Mouse (Mus musculus) liver, embryonic 16.5 days (tissue): ENCODE measurements at regions not wholly inside any gene's neighbourhood (a gene's known extent, or its start where the extent isn't known, plus 50 kb on each side); places are given as distances from the start of the nearest gene placed in this dataset.

Experiments used
- ATAC-seq: fragments of 200-750 bp; cut with Nextera tagmentation; 2 replicates; pipeline ENCODE4 v1.8.0; 2017; ENCODE audit warnings: low read depth, mild to moderate bottlenecking, moderate number of reproducible peaks, moderate library complexity
- H3K27ac ChIP-seq: fragments of 300-500 bp; sonication (generic); 2 replicates; pipeline ENCODE4 v1.5.1; 2014; ENCODE audit warnings: mild to moderate bottlenecking, low read length
- H3K27me3 ChIP-seq: fragments of 300-500 bp; sonication (generic); 2 replicates; pipeline ENCODE4 v1.6.1; 2014; ENCODE audit warnings: low read depth, low read length, mixed read lengths; ENCODE audit not compliant: control insufficient read depth, insufficient read depth
- H3K36me3 ChIP-seq: fragments of 300-500 bp; sonication (generic); 2 replicates; pipeline ENCODE4 v1.6.1; 2014; ENCODE audit warnings: mild to moderate bottlenecking; ENCODE audit not compliant: control insufficient read depth, insufficient read depth
- H3K4me1 ChIP-seq: fragments of 300-500 bp; sonication (generic); 2 replicates; pipeline ENCODE4 v1.6.1; 2014; ENCODE audit warnings: low read depth, low read length, mixed read lengths; ENCODE audit not compliant: control insufficient read depth
- H3K4me2 ChIP-seq: fragments of 300-500 bp; sonication (generic); 2 replicates; pipeline ENCODE4 v1.6.1; 2014; ENCODE audit warnings: low read depth, low read length, mixed read lengths
- H3K4me3 ChIP-seq: fragments of 300-500 bp; sonication (generic); 2 replicates; pipeline ENCODE4 v1.5.1; 2014; ENCODE audit warnings: low read depth, mild to moderate bottlenecking, low read length
- H3K9ac ChIP-seq: fragments of 300-500 bp; sonication (generic); 2 replicates; pipeline ENCODE4 v1.6.1; 2014; ENCODE audit warnings: low read depth, low read length
- H3K9me3 ChIP-seq: fragments of 300-500 bp; sonication (generic); replicated peaks from 2 replicates; pipeline ENCODE4 v1.6.1; 2016; ENCODE audit warnings: low read length; ENCODE audit not compliant: control insufficient read depth
- WGBS: fragments of 180-500 bp; shearing (Covaris S2); extraction: QIAGEN DNeasy Blood & Tissue Kit; methylation state at CpG from one replicate; pipeline ENCODE4 v1.1.7; 2014; ENCODE audit not compliant: insufficient replicate concordance; 5-methylcytosine and 5-hydroxymethylcytosine counted together

DNA sequence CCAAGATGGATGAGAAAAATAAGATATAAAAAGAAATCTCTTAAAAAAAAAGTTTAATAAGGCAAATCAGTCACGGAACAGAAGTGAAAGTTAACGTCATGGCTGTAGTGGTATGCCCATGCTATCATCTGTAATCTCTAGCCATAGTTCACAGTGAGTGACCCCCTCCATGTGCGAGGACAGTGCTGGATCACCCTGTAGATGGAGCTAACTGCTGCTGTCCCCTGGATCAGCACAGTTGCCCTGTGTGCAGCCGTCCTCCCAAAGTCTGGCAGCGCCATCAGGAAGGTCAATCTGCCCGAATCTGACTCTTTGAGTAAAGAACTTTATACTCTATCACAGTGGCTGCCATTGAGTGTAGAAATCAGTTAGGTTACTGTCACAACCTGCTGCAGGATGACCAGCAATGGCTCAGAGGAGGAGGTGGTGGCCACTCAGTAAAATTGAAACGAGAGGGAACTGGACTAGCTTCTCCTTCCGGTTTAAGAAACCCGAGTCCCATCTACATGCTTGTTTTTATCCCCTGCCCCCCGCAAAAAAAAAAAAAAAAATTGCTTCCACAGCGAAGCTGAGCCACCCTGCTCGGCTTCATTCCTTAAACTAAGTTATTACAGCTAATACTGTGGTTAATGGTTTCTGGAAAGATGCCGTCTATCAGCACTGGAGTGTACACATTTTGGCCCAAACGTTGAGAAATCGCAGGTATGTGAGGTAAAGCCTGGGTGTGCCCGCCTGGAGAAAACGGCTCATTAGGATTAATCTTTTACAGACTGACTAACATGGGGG is 462.0 kb downstream of the Lmo4 start:
- Histone ChIP-seq H3K27me3 (no peaks in the 10 kb centered on the region), H3K9ac (no peak overlapping the region; the same call in 1 of the 2 replicates), H3K36me3 (no peaks in the 10 kb centered on the region), H3K9me3 (no peaks in the 10 kb centered on the region), H3K4me2 (peak overlapping the region; percentile 48), H3K27ac (no peak overlapping the region), H3K4me3 (peak overlapping the region; percentile 25), H3K4me1 (no peaks in the 10 kb centered on the region)
- WGBS: 51% methylated on average over 17 of the region's 17 CpGs
- peak; percentile 67 for ATAC-seq

GRCm38 (mm10) chr3:143738676-143739075 is 466.3 kb downstream of the Lmo4 start:
- H3K27ac ChIP-seq: no peak overlapping the region
- H3K9ac ChIP-seq: no peak overlapping the region
- H3K4me2 ChIP-seq: no peak overlapping the region
- no peaks in the 10 kb centered on the region for H3K4me1 ChIP-seq
- H3K36me3 ChIP-seq: no peaks in the 10 kb centered on the region
- 61% methylated on average over 3 of the region's 3 CpGs for WGBS
- no peak for ATAC-seq
- H3K4me3 ChIP-seq: no peak overlapping the region
- H3K9me3 ChIP-seq: no peaks in the 10 kb centered on the region
- H3K27me3 ChIP-seq: no peaks in the 10 kb centered on the region

- H3K9me3 ChIP-seq: no peaks in the 10 kb centered on the region
- H3K36me3 ChIP-seq: no peaks in the 10 kb centered on the region
- WGBS: 57% methylated on average over 6 of the region's 6 CpGs
- no peak overlapping the region for H3K27ac ChIP-seq
- no peak overlapping the region for H3K4me2 ChIP-seq
- no peak overlapping the region for H3K9ac ChIP-seq
- H3K4me1 ChIP-seq: no peaks in the 10 kb centered on the region
- ATAC-seq: no peak
- no peaks in the 10 kb centered on the region for H3K27me3 ChIP-seq
- H3K4me3 ChIP-seq: no peak overlapping the region
Observed at GRCm38 (mm10) chr3:143737844-143738243, 467.2 kb downstream of the Lmo4 start.

GRCm38 (mm10) chr3:143736651-143737398 is 468.2 kb downstream of the Lmo4 start:
- H3K4me2 ChIP-seq: no peak overlapping the region
- no peaks in the 10 kb centered on the region for H3K9me3 ChIP-seq
- H3K9ac ChIP-seq: no peak overlapping the region
- no peak overlapping the region for H3K27ac ChIP-seq
- no peak overlapping the region for H3K4me3 ChIP-seq
- 62% methylated on average over 6 of the region's 6 CpGs for WGBS
- H3K27me3 ChIP-seq: no peaks in the 10 kb centered on the region
- no peaks in the 10 kb centered on the region for H3K36me3 ChIP-seq
- no peak for ATAC-seq
- no peaks in the 10 kb centered on the region for H3K4me1 ChIP-seq

- ATAC-seq: no peak
- no peaks in the 10 kb centered on the region for H3K36me3 ChIP-seq
- WGBS: 46% methylated on average over 2 of the region's 2 CpGs
- H3K4me3 ChIP-seq: no peak overlapping the region
- no peaks in the 10 kb centered on the region for H3K4me1 ChIP-seq
- H3K9ac ChIP-seq: no peak overlapping the region
- H3K9me3 ChIP-seq: no peaks in the 10 kb centered on the region
- no peak overlapping the region for H3K27ac ChIP-seq
- no peaks in the 10 kb centered on the region for H3K27me3 ChIP-seq
- H3K4me2 ChIP-seq: no peak overlapping the region
Observed at GRCm38 (mm10) chr3:143734791-143735190, 470.2 kb downstream of the Lmo4 start.

GRCm38 (mm10) chr3:143732966-143733725 is 471.9 kb downstream of the Lmo4 start:
- 62% methylated on average over 8 of the region's 8 CpGs for WGBS
- H3K27ac ChIP-seq: no peak overlapping the region

DNA sequence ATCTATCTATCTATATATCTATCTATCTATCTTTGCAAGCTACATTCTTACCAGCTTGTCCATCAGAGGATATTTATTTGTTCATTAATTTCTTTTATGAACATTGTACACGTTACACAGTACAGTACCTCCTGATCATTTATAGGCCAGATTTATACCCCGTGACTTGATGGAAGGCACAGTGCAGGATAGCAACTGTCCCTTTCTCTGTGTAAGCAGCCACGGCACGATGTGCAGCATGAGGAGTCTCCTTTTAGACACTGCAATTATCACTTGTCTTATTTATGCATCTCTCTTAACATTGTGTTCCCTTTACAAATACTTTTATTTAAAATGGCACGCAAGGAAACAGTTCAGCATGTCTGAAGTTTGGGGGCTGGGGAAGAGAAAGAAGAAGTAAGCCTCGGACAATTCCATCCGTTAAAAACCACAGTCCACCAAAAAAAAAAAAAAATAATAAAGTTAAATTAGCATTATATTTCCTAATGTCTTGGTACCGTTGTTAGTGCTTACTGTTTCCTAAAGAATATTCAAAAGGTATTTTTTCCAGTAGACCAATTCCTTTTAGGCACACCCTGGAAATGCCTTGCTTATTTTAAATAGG is 475.4 kb downstream of the Lmo4 start:
- H3K4me3 ChIP-seq: no peak overlapping the region
- no peaks in the 10 kb centered on the region for H3K4me1 ChIP-seq
- H3K4me2 ChIP-seq: no peak overlapping the region
- H3K27me3 ChIP-seq: no peaks in the 10 kb centered on the region
- no peak overlapping the region for H3K27ac ChIP-seq
- H3K36me3 ChIP-seq: no peaks in the 10 kb centered on the region
- H3K9me3 ChIP-seq: no peaks in the 10 kb centered on the region
- WGBS: 40% methylated on average over 8 of the region's 8 CpGs
- no peak for ATAC-seq
- no peak overlapping the region for H3K9ac ChIP-seq

More at GRCm38 (mm10) chr3:143732966-143733725, 471.9 kb downstream of the Lmo4 start:
- H3K4me3 ChIP-seq: no peak overlapping the region
- ATAC-seq: no peak
- H3K27me3 ChIP-seq: no peaks in the 10 kb centered on the region
- H3K9ac ChIP-seq: no peak overlapping the region
- H3K4me1 ChIP-seq: no peaks in the 10 kb centered on the region
- no peaks in the 10 kb centered on the region for H3K36me3 ChIP-seq
- no peaks in the 10 kb centered on the region for H3K9me3 ChIP-seq
- H3K4me2 ChIP-seq: no peak overlapping the region

DNA sequence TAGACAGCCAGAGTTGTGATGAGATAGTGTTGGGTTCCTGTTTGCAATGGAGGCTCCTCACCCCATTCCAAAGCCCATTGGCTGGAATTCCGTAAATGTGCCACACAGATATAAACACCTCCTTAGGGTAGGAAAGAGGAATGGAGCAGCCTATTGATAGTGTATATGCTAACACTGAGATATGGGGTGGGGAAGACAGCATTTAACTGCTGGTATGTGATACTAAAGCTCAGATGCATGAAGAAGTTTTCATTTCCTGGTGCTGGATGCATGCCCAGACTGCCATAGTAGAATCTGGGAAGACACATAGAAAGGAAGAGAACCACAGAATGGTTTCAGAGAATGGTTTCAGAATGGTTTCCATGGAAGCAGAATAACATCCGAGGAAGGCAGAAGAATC is 482.4 kb downstream of the Lmo4 start:
- 67% methylated on average over 2 of the region's 2 CpGs for WGBS
- H3K4me2 ChIP-seq: no peak overlapping the region
- no peaks in the 10 kb centered on the region for H3K27me3 ChIP-seq
- no peaks in the 10 kb centered on the region for H3K36me3 ChIP-seq
- H3K9ac ChIP-seq: no peak overlapping the region
- ATAC-seq: no peak
- H3K4me1 ChIP-seq: no peaks in the 10 kb centered on the region
- no peak overlapping the region for H3K4me3 ChIP-seq
- H3K27ac ChIP-seq: no peak overlapping the region
- H3K9me3 ChIP-seq: no peaks in the 10 kb centered on the region
